Mouse (Mus musculus) hindbrain, embryonic 15.5 days (tissue): Measurements from ENCODE around the gene Ssmem1. TPM values are rescaled to one million over a fixed set of nuclear protein-coding genes. Genes with fewer than 3 reads are reported as not detected.

Experiments
- ATAC-seq: fragments of 200-750 bp; cut with Nextera tagmentation; 2 replicates; pipeline ENCODE4 v1.8.0; 2017; ENCODE audit warnings: low read depth, moderate number of reproducible peaks, moderate TSS enrichment; ENCODE audit not compliant: low FRiP score
- H3K27ac ChIP-seq: fragments of 300-500 bp; sonication (generic); replicated peaks from 2 replicates; pipeline ENCODE4 v1.5.1; 2015; ENCODE audit warnings: mild to moderate bottlenecking, inconsistent platforms
- H3K27me3 ChIP-seq: fragments of 300-500 bp; sonication (generic); 2 replicates; pipeline ENCODE4 v1.6.1; 2015; ENCODE audit warnings: control low read depth, inconsistent platforms
- H3K36me3 ChIP-seq: fragments of 300-500 bp; sonication (generic); 2 replicates; pipeline ENCODE4 v1.6.1; 2015; ENCODE audit warnings: control low read depth, inconsistent platforms
- H3K4me1 ChIP-seq: fragments of 300-500 bp; sonication (generic); replicated peaks from 2 replicates; pipeline ENCODE4 v1.6.1; 2015; ENCODE audit warnings: control low read depth, inconsistent platforms
- H3K4me2 ChIP-seq: fragments of 300-500 bp; sonication (generic); 2 replicates; pipeline ENCODE4 v1.6.1; 2015; ENCODE audit warnings: moderate library complexity, mild to moderate bottlenecking, inconsistent platforms
- H3K4me3 ChIP-seq: fragments of 300-500 bp; sonication (generic); 2 replicates; pipeline ENCODE4 v1.5.1; 2015; ENCODE audit warnings: mild to moderate bottlenecking, inconsistent platforms
- H3K9ac ChIP-seq: fragments of 300-500 bp; sonication (generic); 2 replicates; pipeline ENCODE4 v1.6.1; 2015; ENCODE audit warnings: inconsistent platforms
- H3K9me3 ChIP-seq: fragments of 300-500 bp; sonication (generic); 2 replicates; pipeline ENCODE4 v1.6.1; 2016; ENCODE audit warnings: control low read depth, inconsistent platforms
- WGBS: fragments of 180-500 bp; shearing (Covaris S2); methylation state at CpG from one replicate; pipeline ENCODE4 v1.1.7; 2015; 5-methylcytosine and 5-hydroxymethylcytosine counted together
- polyA plus RNA-seq: library from polyadenylated mRNA; unstranded; fragments of >200 nt; fragmentation: Nextera tagmentation; extraction: Ambion mirVana; gene quantifications from 2 replicates; pipeline ENCODE4 v1.2.1, GENCODE M21; 2015

Gene Ssmem1
- polyA plus RNA-seq, 1 experiment from 2014 or later = 0.22 TPM

DNA sequence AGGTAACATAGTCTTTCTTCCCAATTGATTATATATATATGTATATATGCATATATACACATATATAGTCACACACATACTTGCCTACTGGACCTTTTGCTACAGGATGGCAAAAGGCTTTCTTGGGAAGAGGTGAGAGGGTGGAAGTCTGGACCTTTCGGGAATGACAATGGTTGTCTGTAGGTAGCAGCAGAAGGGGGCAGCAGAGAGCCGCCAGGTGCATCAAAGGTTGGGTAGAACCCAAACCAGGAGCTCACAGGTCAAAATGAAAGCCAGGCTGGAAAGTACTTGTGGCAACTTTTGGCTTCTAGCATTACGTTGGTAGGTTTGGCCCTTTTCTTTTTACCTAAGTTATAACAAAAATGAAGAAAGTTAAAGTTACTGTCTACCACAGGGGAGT is 25.7 kb downstream of the Ssmem1 start:
- no peaks in the 10 kb centered on the region for H3K27me3 ChIP-seq
- H3K4me2 ChIP-seq = no peak overlapping the region
- H3K27ac ChIP-seq = no peak overlapping the region
- ATAC-seq = no peak
- H3K36me3 ChIP-seq = no peaks in the 10 kb centered on the region
- no peaks in the 10 kb centered on the region for H3K9me3 ChIP-seq
- 43% methylated on average over 3 of the region's 3 CpGs for WGBS
- no peak overlapping the region for H3K4me3 ChIP-seq
- no peak overlapping the region for H3K9ac ChIP-seq
- no peaks in the 10 kb centered on the region for H3K4me1 ChIP-seq

DNA sequence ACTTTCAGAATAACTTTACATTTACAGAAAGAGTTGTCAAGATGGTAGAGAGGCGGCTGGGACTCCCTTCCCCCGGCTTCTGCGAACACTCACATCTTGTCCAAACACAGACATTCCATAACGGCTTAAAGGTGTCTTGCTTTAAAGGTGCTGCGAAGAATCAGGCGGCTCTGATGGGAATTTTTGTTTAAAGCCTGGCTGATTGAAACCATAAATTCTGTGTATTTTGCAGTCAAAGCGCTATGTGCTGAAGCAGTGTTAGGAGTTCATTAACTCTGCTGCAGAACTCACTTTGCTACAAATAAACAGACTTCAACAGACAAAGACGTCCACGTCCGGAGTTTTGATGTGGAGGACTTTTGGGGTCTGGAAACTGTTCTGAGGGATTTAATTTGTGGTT is 28.6 kb downstream of the Ssmem1 start:
- WGBS = 72% methylated on average over 10 of the region's 10 CpGs
- Histone ChIP-seq H3K4me3 (no peak overlapping the region), H3K27me3 (no peaks in the 10 kb centered on the region), H3K9me3 (no peaks in the 10 kb centered on the region), H3K36me3 (no peaks in the 10 kb centered on the region), H3K27ac (no peak overlapping the region), H3K4me1 (no peaks in the 10 kb centered on the region), H3K4me2 (no peak overlapping the region), H3K9ac (no peak overlapping the region)
- no peak for ATAC-seq

DNA sequence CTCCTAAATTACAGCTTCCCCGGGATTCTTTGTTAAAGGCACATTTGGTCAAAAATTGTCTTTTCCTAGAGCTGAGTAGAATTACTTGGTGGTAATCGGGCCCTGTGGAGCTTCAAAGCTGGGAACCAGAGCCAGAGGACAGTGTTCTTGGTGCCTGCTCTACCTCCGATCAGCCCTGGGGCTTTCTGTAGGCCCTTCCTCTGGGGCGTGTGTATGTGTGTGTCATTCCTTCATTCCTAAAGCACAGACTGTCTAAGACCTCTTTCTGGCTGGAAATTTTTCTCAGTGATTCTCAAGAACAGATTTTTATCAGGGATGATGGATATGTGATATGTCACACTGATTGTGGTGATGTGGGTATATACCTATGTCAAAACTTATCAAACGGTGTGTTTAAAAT is 29.2 kb downstream of the Ssmem1 start:
- H3K27me3 ChIP-seq = no peaks in the 10 kb centered on the region
- 86% methylated on average over 5 of the region's 5 CpGs for WGBS
- H3K4me3 ChIP-seq = no peak overlapping the region
- H3K27ac ChIP-seq = no peak overlapping the region
- ATAC-seq = no peak
- H3K9ac ChIP-seq = no peak overlapping the region
- no peaks in the 10 kb centered on the region for H3K36me3 ChIP-seq
- H3K9me3 ChIP-seq = no peaks in the 10 kb centered on the region
- no peaks in the 10 kb centered on the region for H3K4me1 ChIP-seq
- no peak overlapping the region for H3K4me2 ChIP-seq

DNA sequence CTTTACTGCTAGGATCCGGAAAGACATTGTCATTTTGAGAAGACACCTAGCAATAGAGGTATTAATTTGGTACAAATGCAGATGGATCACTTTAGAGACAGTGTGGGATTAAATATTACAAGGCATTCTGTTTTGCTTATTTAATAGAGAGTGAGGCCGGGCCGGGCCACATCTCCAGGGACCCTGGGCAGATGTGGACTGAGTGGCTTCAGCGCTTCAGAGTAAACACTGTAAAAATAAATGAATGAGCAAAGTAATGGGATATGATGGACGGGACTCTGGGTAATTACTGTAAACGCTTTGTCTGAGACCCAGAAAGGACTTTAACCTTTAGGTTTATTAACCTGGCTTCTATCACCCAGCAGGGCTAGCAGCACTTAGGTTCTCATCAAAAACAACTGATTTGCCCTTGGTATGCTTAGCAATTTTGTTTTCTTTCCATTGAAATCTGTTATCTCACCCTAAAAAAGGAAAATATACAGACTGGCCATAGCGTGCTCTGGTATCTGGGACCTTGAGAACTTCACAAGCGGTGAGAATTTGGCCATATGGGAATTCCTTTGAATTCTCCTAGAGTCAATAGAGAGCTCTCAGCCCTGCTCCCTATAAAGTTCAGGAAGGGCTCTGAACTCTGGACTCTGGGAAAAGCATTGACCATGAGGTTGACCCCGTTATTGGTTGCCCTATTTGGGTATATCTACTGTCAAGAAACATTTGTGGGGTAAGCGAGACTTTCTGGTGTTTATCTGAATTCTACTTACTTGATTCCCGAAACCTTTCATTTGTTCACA is 31.6 kb downstream of the Ssmem1 start, which contains the start of gene Cpa2:
TSS of gene Cpa2 (plus strand) at position 574 of the 791 bp plus-strand sequence.
- Histone ChIP-seq H3K9me3 (no peaks in the 10 kb centered on the region), H3K9ac (no peak within 1 kb of the TSS), H3K4me3 (no peak within 1 kb of the TSS), H3K4me1 (peaks cover 7% of the 10 kb centered on the region; the same call in 1 of the 2 replicates), H3K4me2 (no peak within 1 kb of the TSS), H3K36me3 (no peaks in the 10 kb centered on the region), H3K27ac (no peak within 1 kb of the TSS), H3K27me3 (no peaks in the 10 kb centered on the region)
- ATAC-seq = no peak
- WGBS = 80% methylated on average over 11 of the region's 11 CpGs

DNA sequence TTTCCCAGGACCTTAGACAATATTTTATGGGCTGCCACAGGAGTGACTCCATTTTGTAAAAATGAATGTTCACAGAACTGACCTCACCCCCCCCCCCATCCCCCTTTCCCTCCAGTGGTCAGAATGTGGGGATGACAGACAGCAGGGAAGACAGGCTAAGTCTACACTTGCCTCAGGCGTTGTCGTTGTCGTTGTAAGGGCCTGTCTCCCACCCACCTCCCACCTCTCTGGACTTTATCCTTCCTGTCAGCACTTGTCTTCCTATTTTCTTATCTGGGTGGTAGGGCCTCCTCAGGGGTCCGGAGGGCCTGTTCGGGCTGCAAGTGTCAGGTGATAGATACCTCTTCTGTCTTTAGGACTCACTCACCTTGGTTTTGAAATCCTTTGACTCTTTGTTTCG is 32.6 kb downstream of the Ssmem1 start:
- 83% methylated on average over 6 of the region's 6 CpGs for WGBS
- no peak for ATAC-seq
- no peak overlapping the region for H3K9ac ChIP-seq
- no peaks in the 10 kb centered on the region for H3K27me3 ChIP-seq
- no peak overlapping the region for H3K27ac ChIP-seq
- H3K9me3 ChIP-seq = no peaks in the 10 kb centered on the region
- no peak overlapping the region for H3K4me2 ChIP-seq
- peaks cover 16% of the 10 kb centered on the region for H3K4me1 ChIP-seq
- no peak overlapping the region for H3K4me3 ChIP-seq
- H3K36me3 ChIP-seq = no peaks in the 10 kb centered on the region

DNA sequence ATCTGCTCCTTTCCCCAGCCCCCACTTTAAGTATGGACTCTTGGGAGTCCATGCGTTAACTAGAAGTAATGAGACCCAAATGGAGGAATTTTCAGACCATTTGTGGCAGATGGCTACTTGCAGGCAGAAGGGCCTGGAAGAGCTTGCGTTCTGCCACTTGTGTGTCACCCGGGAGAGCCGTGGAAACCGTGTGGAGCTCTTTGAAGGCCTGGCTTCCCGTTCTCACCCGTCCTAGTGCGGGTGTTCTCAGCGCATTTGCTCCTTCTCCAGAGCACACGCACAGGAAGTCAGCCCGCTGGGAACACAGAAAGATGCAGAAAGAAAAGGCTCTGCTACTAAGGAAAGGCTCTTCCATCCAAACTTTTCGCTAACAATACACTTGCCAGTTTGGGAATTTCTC is 33.4 kb downstream of the Ssmem1 start:
- WGBS = 61% methylated on average over 12 of the region's 12 CpGs
- Histone ChIP-seq H3K4me3 (no peak overlapping the region), H3K27me3 (no peaks in the 10 kb centered on the region), H3K36me3 (no peaks in the 10 kb centered on the region), H3K27ac (no peak overlapping the region), H3K4me2 (no peak overlapping the region), H3K4me1 (peaks cover 23% of the 10 kb centered on the region), H3K9ac (no peak overlapping the region), H3K9me3 (no peaks in the 10 kb centered on the region)
- ATAC-seq = no peak

DNA sequence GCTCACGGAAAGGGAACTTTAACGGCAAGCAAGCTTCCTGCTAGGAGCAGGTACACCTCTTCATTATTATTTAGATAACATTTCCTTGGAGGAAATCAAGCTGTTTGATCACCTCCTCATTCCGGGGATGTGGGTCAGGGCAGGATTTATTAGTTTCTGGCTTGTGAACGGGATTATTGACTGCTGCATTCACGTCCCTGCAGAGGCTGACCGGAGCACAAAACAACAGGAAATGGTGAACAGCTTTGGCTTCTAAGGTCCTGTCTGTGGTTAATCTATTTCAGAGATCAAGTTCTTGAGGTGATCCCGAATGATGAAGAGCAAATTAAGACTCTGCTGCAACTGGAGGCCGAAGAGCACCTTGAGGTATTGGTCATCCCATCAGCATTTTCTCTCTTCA is 34.2 kb downstream of the Ssmem1 start:
- ATAC-seq = no peak

DNA sequence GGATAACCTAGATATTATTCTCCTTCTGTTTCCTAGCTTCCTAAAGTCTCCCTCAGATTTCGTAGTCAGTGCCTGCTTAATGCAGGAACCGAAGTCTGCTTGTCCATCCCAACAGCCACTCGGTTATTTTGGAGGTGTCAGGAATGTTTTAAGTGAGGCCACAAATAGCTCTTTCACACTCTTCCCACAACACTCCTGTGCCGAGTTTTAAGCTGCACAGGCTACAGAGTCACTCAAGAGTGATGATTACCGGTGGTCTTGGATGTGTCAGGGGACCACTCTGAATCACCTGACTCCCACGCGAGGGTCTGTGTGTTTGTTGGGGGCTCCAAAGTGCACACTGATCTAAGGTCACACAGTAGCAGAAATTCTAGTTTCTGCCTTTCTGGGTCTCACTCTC is 36.0 kb downstream of the Ssmem1 start:
- H3K27me3 ChIP-seq = no peaks in the 10 kb centered on the region
- H3K9me3 ChIP-seq = no peaks in the 10 kb centered on the region
- H3K27ac ChIP-seq = peak overlapping the region; percentile 88; the same call in 1 of the 2 replicates
- H3K4me1 ChIP-seq = peaks cover 34% of the 10 kb centered on the region
- H3K9ac ChIP-seq = no peak overlapping the region
- WGBS = 79% methylated on average over 7 of the region's 7 CpGs
- H3K36me3 ChIP-seq = no peaks in the 10 kb centered on the region
- no peak overlapping the region for H3K4me3 ChIP-seq
- no peak for ATAC-seq
- no peak overlapping the region for H3K4me2 ChIP-seq

More for the DNA sequence above, 34.2 kb downstream of the Ssmem1 start:
- H3K9ac ChIP-seq = no peak overlapping the region
- 48% methylated on average over 8 of the region's 8 CpGs for WGBS
- no peak overlapping the region for H3K4me3 ChIP-seq
- no peaks in the 10 kb centered on the region for H3K9me3 ChIP-seq
- peaks cover 29% of the 10 kb centered on the region for H3K4me1 ChIP-seq
- no peak overlapping the region for H3K27ac ChIP-seq
- H3K27me3 ChIP-seq = no peaks in the 10 kb centered on the region
- H3K4me2 ChIP-seq = no peak overlapping the region
- no peaks in the 10 kb centered on the region for H3K36me3 ChIP-seq

DNA sequence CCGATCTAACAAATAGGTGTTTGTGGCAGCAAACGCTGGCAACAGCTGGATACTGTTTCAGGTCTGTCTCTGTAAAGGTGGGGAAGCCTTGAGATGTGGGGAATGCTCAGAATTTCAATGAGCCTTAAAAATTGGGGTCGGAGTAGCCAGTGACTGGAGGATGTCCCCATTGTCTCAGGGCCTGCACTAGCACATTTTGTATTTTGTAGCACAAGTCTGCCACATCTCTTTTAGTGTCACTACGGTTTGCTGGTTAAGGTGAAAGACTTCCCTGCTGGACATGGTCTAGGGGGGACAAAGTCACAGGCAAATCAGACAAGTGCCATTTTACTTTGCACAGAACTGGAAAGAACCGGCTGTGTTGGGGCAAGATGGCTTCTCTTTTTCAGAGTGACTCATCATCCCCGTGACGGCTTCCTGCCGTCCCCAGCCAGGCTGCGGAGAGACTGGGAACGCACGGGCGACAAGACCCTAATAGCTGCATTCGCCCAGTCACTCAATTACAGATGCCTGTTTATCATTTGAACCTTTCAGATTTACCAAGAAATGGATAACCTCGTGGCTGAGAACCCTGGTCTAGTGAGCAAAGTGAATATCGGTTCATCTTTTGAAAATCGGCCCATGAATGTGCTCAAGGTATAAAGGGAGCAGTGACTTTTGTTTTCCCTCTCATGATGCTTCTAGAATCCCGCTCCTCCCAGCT is 37.1 kb downstream of the Ssmem1 start:
- ATAC-seq = peak; percentile 60
- Histone ChIP-seq H3K27me3 (no peaks in the 10 kb centered on the region), H3K4me3 (peak overlapping the region; percentile 19), H3K4me2 (peak overlapping the region; percentile 53), H3K9me3 (no peaks in the 10 kb centered on the region), H3K4me1 (peaks cover 34% of the 10 kb centered on the region), H3K9ac (peak overlapping the region; percentile 37), H3K36me3 (no peaks in the 10 kb centered on the region), H3K27ac (peak overlapping the region; percentile 88)
- WGBS = 4% methylated on average over 17 of the region's 17 CpGs

DNA sequence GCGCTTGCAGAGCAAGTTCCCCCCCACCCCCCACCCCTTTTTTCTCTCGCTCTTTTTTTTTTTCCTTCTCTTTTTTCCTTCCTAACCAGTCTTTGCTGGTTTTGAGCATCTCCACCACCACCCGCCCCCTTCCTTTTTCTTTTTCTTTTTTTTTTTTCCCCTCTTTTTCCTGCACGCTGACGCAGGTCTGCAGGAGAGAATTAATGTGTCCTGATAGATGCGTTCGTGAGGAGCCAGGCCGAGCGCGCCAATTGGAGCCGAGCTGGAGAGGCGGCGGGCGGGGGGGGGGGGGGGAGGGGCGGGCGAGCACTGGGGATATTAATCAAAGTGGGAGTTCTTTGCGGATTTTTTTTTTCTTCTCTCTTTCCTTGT is 37.6 kb downstream of the Ssmem1 start:
- ATAC-seq = 0 out of 2 replicates have a peak, but pooled peaks have one; percentile 33
- peak overlapping the region; percentile 53 for H3K4me2 ChIP-seq
- H3K27me3 ChIP-seq = no peaks in the 10 kb centered on the region
- H3K4me3 ChIP-seq = peak overlapping the region; percentile 19
- H3K36me3 ChIP-seq = no peaks in the 10 kb centered on the region
- H3K9me3 ChIP-seq = no peaks in the 10 kb centered on the region
- 1% methylated on average over 14 of the region's 17 CpGs for WGBS
- H3K27ac ChIP-seq = peak overlapping the region; percentile 88
- peak overlapping the region; percentile 37 for H3K9ac ChIP-seq
- peaks cover 37% of the 10 kb centered on the region for H3K4me1 ChIP-seq

DNA sequence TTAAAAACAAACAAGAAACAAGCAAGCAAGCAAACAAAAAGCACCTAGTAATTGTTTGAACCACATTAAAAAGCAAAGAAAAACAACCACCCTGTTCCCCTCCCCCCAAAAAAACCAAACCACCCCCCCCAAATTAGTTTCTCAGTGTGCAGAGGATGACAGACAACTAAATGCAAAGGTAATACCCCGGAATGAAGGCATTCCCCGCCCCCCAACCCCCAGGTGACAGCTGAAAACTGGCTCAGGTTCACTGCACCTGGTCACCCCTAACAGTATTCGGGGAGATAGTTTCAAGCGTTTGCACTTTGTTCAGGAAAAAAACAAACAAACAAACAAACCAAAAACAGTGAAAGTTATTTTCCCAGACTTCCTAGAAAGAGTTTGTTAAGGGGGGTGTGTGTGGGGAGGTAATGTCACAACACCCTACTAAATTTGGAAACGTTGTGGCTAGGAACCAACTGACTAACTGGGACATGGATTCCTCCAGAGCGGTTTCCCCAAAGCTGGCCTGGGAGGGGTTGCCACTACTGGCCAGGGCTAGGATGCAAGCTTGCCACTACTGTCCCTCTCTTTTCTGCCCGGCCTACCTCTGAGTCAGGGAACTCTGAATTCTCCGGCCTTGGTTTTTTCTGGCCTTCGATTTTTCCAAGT is 38.1 kb downstream of the Ssmem1 start:
- peak overlapping the region; percentile 53 for H3K4me2 ChIP-seq
- H3K9me3 ChIP-seq = no peaks in the 10 kb centered on the region
- peak overlapping the region; percentile 19; the same call in 1 of the 2 replicates for H3K4me3 ChIP-seq
- no peaks in the 10 kb centered on the region for H3K27me3 ChIP-seq
- no peak overlapping the region for H3K9ac ChIP-seq
- H3K36me3 ChIP-seq = no peaks in the 10 kb centered on the region
- peaks cover 42% of the 10 kb centered on the region for H3K4me1 ChIP-seq
- 19% methylated on average over 9 of the region's 9 CpGs for WGBS
- H3K27ac ChIP-seq = peak overlapping the region; percentile 88
- no peak for ATAC-seq

DNA sequence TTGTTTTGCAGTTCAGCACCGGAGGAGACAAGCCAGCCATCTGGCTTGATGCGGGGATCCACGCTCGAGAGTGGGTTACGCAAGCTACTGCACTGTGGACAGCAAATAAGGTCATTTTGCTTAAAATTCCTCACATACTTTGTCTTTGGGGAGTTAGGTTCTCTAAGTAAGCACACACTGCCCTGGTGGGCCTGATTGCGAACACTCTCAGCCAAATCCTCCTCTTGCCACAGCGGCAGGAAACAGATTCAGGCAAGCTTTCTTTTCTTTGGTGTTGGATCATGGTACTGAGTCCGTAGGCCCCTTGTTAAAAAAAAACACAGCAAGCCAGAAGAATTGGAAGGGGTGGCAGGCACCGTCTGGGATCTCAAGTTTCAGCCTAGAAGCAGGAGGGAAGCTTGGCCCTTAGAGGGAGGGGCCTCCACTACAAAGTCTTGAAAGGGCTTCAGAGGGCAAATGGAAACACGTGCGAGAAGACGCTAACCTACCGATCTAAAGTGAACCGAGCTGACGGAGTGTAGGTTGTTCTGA is 39.6 kb downstream of the Ssmem1 start:
- no peaks in the 10 kb centered on the region for H3K27me3 ChIP-seq
- 0 out of 2 replicates have a peak overlapping the region, but pooled peaks have one; percentile 12 for H3K4me2 ChIP-seq
- H3K9me3 ChIP-seq = no peaks in the 10 kb centered on the region
- no peak for ATAC-seq
- H3K36me3 ChIP-seq = no peaks in the 10 kb centered on the region
- H3K4me3 ChIP-seq = no peak overlapping the region
- H3K9ac ChIP-seq = no peak overlapping the region
- peaks cover 48% of the 10 kb centered on the region for H3K4me1 ChIP-seq
- H3K27ac ChIP-seq = peak overlapping the region; percentile 63
- WGBS = 21% methylated on average over 15 of the region's 15 CpGs
